Mouse (Mus musculus) forebrain, embryonic 13.5 days (tissue): ENCODE data around the gene Bend4. TPM values are rescaled to one million over a fixed set of nuclear protein-coding genes. Genes with fewer than 3 reads are reported as not detected.

Experiments
- ATAC-seq: fragments of 200-750 bp; cut with Nextera tagmentation; 2 replicates; pipeline ENCODE4 v1.8.0; 2017
- H3K27ac ChIP-seq: fragments of 300-500 bp; sonication (generic); 2 replicates; pipeline ENCODE4 v1.5.1; 2015; ENCODE audit warnings: inconsistent platforms, mild to moderate bottlenecking, moderate library complexity
- H3K27me3 ChIP-seq: fragments of 300-500 bp; sonication (generic); 2 replicates; pipeline ENCODE4 v1.6.1; 2015; ENCODE audit warnings: mild to moderate bottlenecking, inconsistent platforms
- H3K36me3 ChIP-seq: fragments of 300-500 bp; sonication (generic); 2 replicates; pipeline ENCODE4 v1.6.1; 2015; ENCODE audit warnings: mild to moderate bottlenecking, inconsistent platforms; ENCODE audit not compliant: poor library complexity, severe bottlenecking
- H3K4me1 ChIP-seq: fragments of 300-500 bp; sonication (generic); 2 replicates; pipeline ENCODE4 v1.6.1; 2015; ENCODE audit warnings: inconsistent platforms
- H3K4me2 ChIP-seq: fragments of 300-500 bp; sonication (generic); 2 replicates; pipeline ENCODE4 v1.6.1; 2015; ENCODE audit warnings: inconsistent platforms, mild to moderate bottlenecking, moderate library complexity
- H3K4me3 ChIP-seq: fragments of 300-500 bp; sonication (generic); 2 replicates; pipeline ENCODE4 v1.5.1; 2015; ENCODE audit warnings: mild to moderate bottlenecking, inconsistent platforms
- H3K9ac ChIP-seq: fragments of 300-500 bp; sonication (generic); 2 replicates; pipeline ENCODE4 v1.6.1; 2015; ENCODE audit warnings: mild to moderate bottlenecking, inconsistent platforms
- H3K9me3 ChIP-seq: fragments of 300-500 bp; sonication (generic); replicated peaks from 2 replicates; pipeline ENCODE4 v1.6.1; 2016; ENCODE audit warnings: inconsistent platforms
- WGBS: fragments of 180-500 bp; shearing (Covaris S2); methylation state at CpG from one replicate; pipeline ENCODE4 v1.1.7; 2015; 5-methylcytosine and 5-hydroxymethylcytosine counted together
- polyA plus RNA-seq: library from polyadenylated mRNA; unstranded; fragments of >200 nt; fragmentation: Nextera tagmentation; extraction: Ambion mirVana; gene quantifications from 2 replicates; pipeline ENCODE4 v1.2.1, GENCODE M21; 2015

Gene Bend4
- polyA plus RNA-seq, 1 experiment from 2014 or later = 6.7 TPM

DNA sequence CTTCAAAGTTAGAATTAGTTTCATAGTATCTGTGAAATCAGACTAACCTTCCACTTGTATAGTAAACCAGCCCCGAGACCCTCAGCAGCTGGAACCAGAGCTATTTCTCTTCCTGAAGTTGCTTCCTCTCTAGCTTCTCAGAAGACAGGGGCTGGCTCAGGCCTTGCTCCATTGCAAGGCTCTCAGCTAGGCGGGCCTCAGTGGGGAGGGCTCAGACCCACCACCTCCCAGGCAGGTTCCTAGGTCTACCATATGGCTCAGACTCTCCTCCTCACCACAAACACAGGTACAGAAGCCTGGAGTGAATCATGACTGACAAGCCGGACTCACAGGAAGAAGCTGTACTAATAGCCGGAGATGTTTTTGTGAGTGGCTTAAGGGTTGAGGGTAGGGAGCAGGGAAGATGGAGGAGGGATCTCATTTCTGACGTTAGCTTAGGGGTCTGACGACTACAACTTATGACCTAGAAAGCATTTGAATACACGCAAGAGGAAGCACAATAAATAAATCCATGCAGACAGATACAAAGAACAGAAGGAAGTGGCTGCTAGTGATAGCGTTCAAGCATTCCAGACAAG, 51.0 kb downstream of the Bend4 start:
- WGBS = 87% methylated on average over 8 of the region's 8 CpGs
- no peak for ATAC-seq
- H3K9ac ChIP-seq = no peak overlapping the region
- no peak overlapping the region for H3K4me2 ChIP-seq
- no peaks in the 10 kb centered on the region for H3K36me3 ChIP-seq
- H3K4me3 ChIP-seq = no peak overlapping the region
- H3K9me3 ChIP-seq = no peaks in the 10 kb centered on the region
- no peaks in the 10 kb centered on the region for H3K4me1 ChIP-seq
- H3K27ac ChIP-seq = no peak overlapping the region
- no peaks in the 10 kb centered on the region for H3K27me3 ChIP-seq

DNA sequence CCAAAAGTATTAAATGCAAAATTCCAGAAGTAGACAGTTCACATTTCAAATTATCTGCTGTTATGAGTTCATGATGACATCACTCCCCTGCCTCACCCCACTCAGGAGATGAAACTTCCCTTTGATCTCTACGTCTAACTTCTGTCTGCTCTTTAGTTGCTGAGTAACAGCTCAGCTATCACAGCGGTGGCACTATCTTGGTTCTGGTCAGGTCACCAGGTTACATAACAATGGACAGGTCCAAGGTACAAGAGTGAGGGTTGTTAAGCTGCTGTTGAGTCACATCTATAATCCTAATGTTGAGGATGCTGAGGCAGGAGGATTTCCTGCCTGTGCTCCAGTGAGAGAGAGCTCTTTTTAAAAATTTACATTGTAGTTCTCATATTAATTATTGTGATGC, 65.2 kb downstream of the Bend4 start:
- no peak overlapping the region for H3K9ac ChIP-seq
- no peak overlapping the region for H3K4me3 ChIP-seq
- no peak overlapping the region for H3K27ac ChIP-seq
- H3K36me3 ChIP-seq = no peaks in the 10 kb centered on the region
- no peaks in the 10 kb centered on the region for H3K9me3 ChIP-seq
- WGBS = 87% methylated on average over 2 of the region's 2 CpGs
- no peak overlapping the region for H3K4me2 ChIP-seq
- no peak for ATAC-seq
- no peaks in the 10 kb centered on the region for H3K4me1 ChIP-seq
- no peaks in the 10 kb centered on the region for H3K27me3 ChIP-seq

DNA sequence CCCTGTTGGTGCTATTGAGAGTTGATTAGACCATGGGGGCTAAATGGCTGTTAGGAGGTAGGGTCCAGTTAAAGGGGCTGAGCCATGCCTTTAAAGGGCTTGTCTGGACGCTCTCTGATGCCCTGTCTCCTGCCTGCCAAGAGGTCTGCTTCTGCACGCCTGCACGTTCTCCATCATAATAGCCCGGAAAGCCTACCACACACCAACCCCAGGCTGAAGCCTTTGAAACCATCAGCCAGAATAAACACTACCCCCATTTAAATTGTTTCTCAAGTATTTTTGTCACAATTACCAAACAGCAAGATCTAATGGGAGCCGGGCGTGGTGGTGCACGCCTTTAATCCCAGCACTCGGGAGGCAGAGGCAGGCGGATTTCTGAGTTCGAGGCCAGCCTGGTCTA, 65.8 kb downstream of the Bend4 start:
- Histone ChIP-seq H3K27me3 (no peaks in the 10 kb centered on the region), H3K9ac (no peak overlapping the region), H3K36me3 (no peaks in the 10 kb centered on the region), H3K9me3 (no peaks in the 10 kb centered on the region), H3K27ac (no peak overlapping the region), H3K4me1 (no peaks in the 10 kb centered on the region), H3K4me3 (no peak overlapping the region), H3K4me2 (no peak overlapping the region)
- no peak for ATAC-seq
- 96% methylated on average over 10 of the region's 10 CpGs for WGBS

DNA sequence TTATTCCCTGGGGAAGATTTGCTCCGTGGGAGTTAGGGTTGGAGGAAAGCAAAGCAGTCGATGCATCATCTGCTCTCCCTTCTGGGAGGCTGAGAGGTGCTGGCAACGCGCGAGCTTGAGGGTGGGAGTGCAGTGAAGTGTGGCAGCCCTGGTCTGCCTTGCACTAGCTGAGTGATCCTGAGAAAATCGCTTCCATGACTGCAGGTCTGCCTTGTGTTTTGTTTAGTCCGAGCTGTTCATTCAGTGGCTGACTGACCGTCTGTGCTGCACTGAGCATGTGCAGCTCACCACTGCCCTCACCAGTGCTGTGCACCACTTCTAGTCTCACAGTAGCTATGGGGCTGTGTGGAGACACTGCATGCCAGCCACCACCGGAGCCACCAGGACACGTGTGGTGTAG, 79.2 kb downstream of the Bend4 start:
- Histone ChIP-seq H3K27me3 (no peaks in the 10 kb centered on the region), H3K9ac (no peak overlapping the region), H3K27ac (no peak overlapping the region), H3K4me2 (no peak overlapping the region), H3K4me1 (no peaks in the 10 kb centered on the region), H3K9me3 (no peaks in the 10 kb centered on the region), H3K36me3 (peaks cover 76% of the 10 kb centered on the region), H3K4me3 (no peak overlapping the region)
- 82% methylated on average over 10 of the region's 10 CpGs for WGBS
- no peak for ATAC-seq

DNA sequence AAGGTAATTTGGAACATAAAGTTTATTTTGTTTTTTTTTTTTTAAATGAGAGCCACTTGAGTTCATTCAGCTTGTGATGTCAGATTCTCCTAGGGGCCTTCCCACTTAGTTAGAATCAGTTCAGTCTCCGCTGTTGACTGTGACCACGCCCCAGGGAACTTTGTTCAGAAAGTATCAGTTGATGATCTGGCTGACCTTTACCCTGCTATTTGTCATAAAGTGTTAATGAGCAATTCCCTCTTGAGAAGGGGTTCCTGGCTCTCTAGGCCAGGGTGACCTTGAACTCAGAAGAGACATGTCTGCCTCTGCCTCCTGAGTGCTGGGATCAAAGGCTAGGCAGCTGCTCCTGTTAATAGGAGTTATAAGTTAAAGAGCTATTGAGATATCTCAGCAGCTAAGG, 81.0 kb downstream of the Bend4 start:
- no peak overlapping the region for H3K27ac ChIP-seq
- H3K4me3 ChIP-seq = no peak overlapping the region
- no peaks in the 10 kb centered on the region for H3K4me1 ChIP-seq
- no peaks in the 10 kb centered on the region for H3K27me3 ChIP-seq
- H3K9me3 ChIP-seq = no peaks in the 10 kb centered on the region
- WGBS = 93% methylated on average over 2 of the region's 2 CpGs
- no peak overlapping the region for H3K4me2 ChIP-seq
- peaks cover 76% of the 10 kb centered on the region for H3K36me3 ChIP-seq
- H3K9ac ChIP-seq = no peak overlapping the region
- ATAC-seq = no peak

Other genes with a start within 250 kb of the Bend4 start
- gene Tmem33, start 167.7 kb downstream of the Bend4 start, polyA plus RNA-seq = 106 and 115 TPM in 2 replicates
- 123 and 131 TPM in 2 replicates for gene Slc30a9, start 121.4 kb downstream of the Bend4 start, polyA plus RNA-seq
- 0.39 and 0.67 TPM in 2 replicates for gene Shisa3, start 179.6 kb upstream of the Bend4 start, polyA plus RNA-seq